Comparison of ENCODE assay signal across 8 mouse cellular contexts in genomic region chr9:62812216-62813049, GRCm38 (mm10). TPM values are rescaled to one million over a fixed set of nuclear protein-coding genes. Genes with fewer than 3 reads are reported as not detected.
A peak's percentile ranks its signal among the peaks of the same experiment; 100 is the strongest.
DNase-seq lines count a peak whose midpoint lies in the region; ATAC-seq and TF ChIP-seq lines count a peak whose summit lies in the region.

No protein-coding gene starts in this region.

- 11% methylated on average over 14 of the region's 14 CpGs for WGBS in heart, embryonic 10.5 days
- 15% methylated on average over 14 of the region's 14 CpGs for WGBS in embryonic facial prominence, embryonic 15.5 days
- 22% methylated on average over 14 of the region's 14 CpGs for WGBS in limb, embryonic 15.5 days
- 16% methylated on average over 14 of the region's 14 CpGs for WGBS in stomach, embryonic 15.5 days

- DNase-seq in heart, embryonic 10.5 days (ENCODE audit: low spot score), result no peak
- DNase-seq in heart, adult 11 months, result no peak
- DNase-seq in CH12.LX (ENCODE audit: extremely low read depth), result peak; percentile 48
- no peak for DNase-seq in left cerebral cortex, adult 9 months (ENCODE audit: low spot score in 2 of 2)
- DNase-seq in right cerebral cortex, adult 18-20 months, result no peak

- no peak for ATAC-seq in embryonic facial prominence, embryonic 15.5 days (ENCODE audit: insufficient number of reproducible peaks, low FRiP score, low TSS enrichment, low read depth)
- ATAC-seq in limb, embryonic 15.5 days (ENCODE audit: insufficient number of reproducible peaks, low FRiP score, low TSS enrichment, low read depth), result no peak
- no peak for ATAC-seq in stomach, embryonic 15.5 days (ENCODE audit: insufficient read depth, low FRiP score, low read depth)

- no peak for TF ChIP-seq EP300 in CH12.LX (IDR thresholded peaks at IDR 0.05; ENCODE audit: low read length)

- H3K27ac ChIP-seq in heart, embryonic 10.5 days, result peak overlapping the region; percentile 97
- H3K27ac ChIP-seq in CH12.LX (ENCODE audit: insufficient read depth, low read depth), result peak overlapping the region; percentile 59
- peak overlapping the region; percentile 98 for H3K27ac ChIP-seq in embryonic facial prominence, embryonic 15.5 days (replicated peaks)
- H3K27ac ChIP-seq in limb, embryonic 15.5 days, result peak overlapping the region; percentile 98
- peak overlapping the region; percentile 97 for H3K27ac ChIP-seq in stomach, embryonic 15.5 days

- dilution Hi-C loops in CH12.LX (cut with MboI; ENCODE audit: extremely low pct_ligation_motif_present, extremely low pct_unique_long_range_greater_than_20kb, low sequenced_read_pairs), result no loop called here

- H3K4me3 ChIP-seq in heart, embryonic 10.5 days, result peak overlapping the region; percentile 99
- H3K4me3 ChIP-seq in CH12.LX (replicated peaks in 1 of 3; ENCODE audit: low read depth in 2 of 3, low read length in 2 of 3, poor library complexity in 1 of 3), result peak overlapping the region; percentile 96 to 100 (median 99)
- peak overlapping the region; percentile 100 for H3K4me3 ChIP-seq in embryonic facial prominence, embryonic 15.5 days (replicated peaks)
- H3K4me3 ChIP-seq in limb, embryonic 15.5 days, result peak overlapping the region; percentile 100
- H3K4me3 ChIP-seq in stomach, embryonic 15.5 days (replicated peaks), result peak overlapping the region; percentile 94

- H3K36me3 ChIP-seq in heart, embryonic 10.5 days, result no peaks in the 10 kb centered on the region
- peaks cover 0 to 7% of the 10 kb centered on the region in 2 experiments for H3K36me3 ChIP-seq in CH12.LX (replicated peaks in 1 of 2; ENCODE audit: control insufficient read depth in 1 of 2, insufficient read depth in 1 of 2, low read length in 1 of 2)
- no peaks in the 10 kb centered on the region for H3K36me3 ChIP-seq in embryonic facial prominence, embryonic 15.5 days
- no peaks in the 10 kb centered on the region for H3K36me3 ChIP-seq in limb, embryonic 15.5 days
- H3K36me3 ChIP-seq in stomach, embryonic 15.5 days, result no peaks in the 10 kb centered on the region

- peaks cover 39% of the 10 kb centered on the region for H3K79me2 ChIP-seq in CH12.LX (replicated peaks; ENCODE audit: control insufficient read depth, extremely low read depth, insufficient read depth, poor library complexity, severe bottlenecking)

- no peaks in the 10 kb centered on the region for H3K9me3 ChIP-seq in heart, embryonic 10.5 days
- H3K9me3 ChIP-seq in CH12.LX (replicated peaks; ENCODE audit: low read length), result no peaks in the 10 kb centered on the region
- no peaks in the 10 kb centered on the region for H3K9me3 ChIP-seq in embryonic facial prominence, embryonic 15.5 days (replicated peaks)
- H3K9me3 ChIP-seq in limb, embryonic 15.5 days, result no peaks in the 10 kb centered on the region
- H3K9me3 ChIP-seq in stomach, embryonic 15.5 days, result no peaks in the 10 kb centered on the region

- peak overlapping the region; percentile 57 for H3K4me2 ChIP-seq in CH12.LX (ENCODE audit: insufficient read depth, low read depth, poor library complexity, severe bottlenecking)
- H3K4me2 ChIP-seq in embryonic facial prominence, embryonic 15.5 days (replicated peaks), result peak overlapping the region; percentile 86
- H3K4me2 ChIP-seq in limb, embryonic 15.5 days, result peak overlapping the region; percentile 86
- H3K4me2 ChIP-seq in stomach, embryonic 15.5 days, result peak overlapping the region; percentile 87

- H3K4me1 ChIP-seq in heart, embryonic 10.5 days, result peaks cover 40% of the 10 kb centered on the region
- peaks cover 20 to 64% of the 10 kb centered on the region in 2 experiments for H3K4me1 ChIP-seq in CH12.LX (ENCODE audit: control insufficient read depth in 1 of 2, insufficient read depth in 2 of 2)
- peaks cover 37% of the 10 kb centered on the region for H3K4me1 ChIP-seq in embryonic facial prominence, embryonic 15.5 days
- peaks cover 19% of the 10 kb centered on the region for H3K4me1 ChIP-seq in limb, embryonic 15.5 days
- peaks cover 24% of the 10 kb centered on the region for H3K4me1 ChIP-seq in stomach, embryonic 15.5 days

- TF ChIP-seq POLR2A in CH12.LX (IDR thresholded peaks at IDR 0.05; ENCODE audit: low read depth, low read length), result no peak

- peak overlapping the region; percentile 51 for H3K9ac ChIP-seq in CH12.LX (ENCODE audit: insufficient read depth, low read depth)
- H3K9ac ChIP-seq in embryonic facial prominence, embryonic 15.5 days, result peak overlapping the region; percentile 93
- peak overlapping the region; percentile 53 for H3K9ac ChIP-seq in limb, embryonic 15.5 days
- peak overlapping the region; percentile 41; the same call in 1 of the 2 replicates for H3K9ac ChIP-seq in stomach, embryonic 15.5 days

- no peak for TF ChIP-seq CTCF in CH12.LX (conservative IDR thresholded peaks at IDR 0.05 in 1 of 2, IDR thresholded peaks at IDR 0.05 in 1 of 2; ENCODE audit: low read depth in 2 of 2, low read length in 2 of 2)

- TF ChIP-seq RAD21 in CH12.LX (IDR thresholded peaks at IDR 0.05; ENCODE audit: low read depth, low read length), result no peak

- in situ Hi-C loops in CH12.LX (cut with MboI; ENCODE audit: low pct_ligation_motif_present, low pct_unique_long_range_greater_than_20kb, low sequenced_read_pairs), result loop anchor here (25.0 kb wide), 1 partner anchor 575 kb away; the partner anchor contains the start of genes 2300009A05Rik and Map2k5

- H3K27me3 ChIP-seq in heart, embryonic 10.5 days (ENCODE audit: insufficient read depth, poor library complexity, severe bottlenecking), result no peaks in the 10 kb centered on the region
- no peaks in the 10 kb centered on the region for H3K27me3 ChIP-seq in CH12.LX (replicated peaks)
- H3K27me3 ChIP-seq in embryonic facial prominence, embryonic 15.5 days, result no peaks in the 10 kb centered on the region
- no peaks in the 10 kb centered on the region for H3K27me3 ChIP-seq in limb, embryonic 15.5 days
- H3K27me3 ChIP-seq in stomach, embryonic 15.5 days (replicated peaks), result no peaks in the 10 kb centered on the region

TF ChIP-seq in CH12.LX, 34 proteins besides CTCF, POLR2A, EP300 and RAD21:
- 0 out of 2 replicates have a peak, but pooled peaks have one; percentile 17 for TF ChIP-seq SIN3A (IDR thresholded peaks at IDR 0.05; ENCODE audit: low read length)
- peak; percentile 83 for TF ChIP-seq ZNF384 (IDR thresholded peaks at IDR 0.05; ENCODE audit: low read depth, low read length)
- TF ChIP-seq MEF2A (IDR thresholded peaks at IDR 0.05; ENCODE audit: borderline replicate concordance, low read depth, low read length), result peak; percentile 16; the same call in 1 of the 2 replicates
- no peak for TF ChIP-seq IRF4 (IDR thresholded peaks at IDR 0.05; ENCODE audit: low read depth, low read length)
- TF ChIP-seq BHLHE40 (IDR thresholded peaks at IDR 0.05; ENCODE audit: low read depth, low read length), result peak; percentile 48; the same call in 1 of the 2 replicates
- no peak for TF ChIP-seq JUND (conservative IDR thresholded peaks at IDR 0.05; ENCODE audit: low read depth, low read length)
- peak; percentile 59; the same call in 1 of the 2 replicates for TF ChIP-seq ETS1 (conservative IDR thresholded peaks at IDR 0.05; ENCODE audit: low read depth, low read length)
- TF ChIP-seq USF1 (IDR thresholded peaks at IDR 0.05; ENCODE audit: low read depth, low read length), result 0 out of 2 replicates have a peak, but pooled peaks have one; percentile 11

RNA-seq across cellular contexts. Expression of gene Fem1b, which starts 0.7 kb away (rescaled TPM):
- polyA plus RNA-seq in heart, embryonic 10.5 days (2016; fragmentation: Nextera tagmentation; extraction: Ambion mirVana), result 21.1 and 21.2 TPM in 2 replicates
- total RNA-seq in CH12.LX (2012; rRNA removed) (34.6 and 35.6 TPM in 2 replicates), CH12.LX (2014; rRNA removed) (30.0 and 30.1 TPM in 2 replicates)
- polyA plus RNA-seq in CH12.LX (2012; ENCODE audit: insufficient read length, low read depth), result 26.6 and 26.8 TPM in 2 replicates
- polyA plus RNA-seq in embryonic facial prominence, embryonic 15.5 days (2015; fragmentation: Nextera tagmentation; extraction: Ambion mirVana), result 17.7 and 18.1 TPM in 2 replicates
- polyA plus RNA-seq in limb, embryonic 15.5 days (2015; fragmentation: Nextera tagmentation; extraction: Ambion mirVana), result 15.1 and 18.2 TPM in 2 replicates
- polyA plus RNA-seq in stomach, embryonic 15.5 days (2015; fragmentation: Nextera tagmentation; extraction: Ambion mirVana), result 17.1 and 18.7 TPM in 2 replicates

RNA-seq across cellular contexts. Expression of gene Cln6, which starts 26.2 kb away (rescaled TPM):
- polyA plus RNA-seq in heart, embryonic 10.5 days (2016; fragmentation: Nextera tagmentation; extraction: Ambion mirVana), result 17.7 and 21.4 TPM in 2 replicates
- 22.6 and 25.3 TPM in 2 replicates for total RNA-seq in CH12.LX (2012; rRNA removed)
- 16.2 and 17.8 TPM in 2 replicates for total RNA-seq in CH12.LX (2014; rRNA removed)
- polyA plus RNA-seq in CH12.LX (2012; ENCODE audit: insufficient read length, low read depth), result 29.4 and 35.1 TPM in 2 replicates
- polyA plus RNA-seq in embryonic facial prominence, embryonic 15.5 days (2015; fragmentation: Nextera tagmentation; extraction: Ambion mirVana), result 25.1 and 27.1 TPM in 2 replicates
- 24.6 and 24.8 TPM in 2 replicates for polyA plus RNA-seq in limb, embryonic 15.5 days (2015; fragmentation: Nextera tagmentation; extraction: Ambion mirVana)
- polyA plus RNA-seq in stomach, embryonic 15.5 days (2015; fragmentation: Nextera tagmentation; extraction: Ambion mirVana), result 22.3 and 24.3 TPM in 2 replicates

RNA-seq across cellular contexts. Expression of gene Calml4, which starts 45.4 kb away (rescaled TPM):
- polyA plus RNA-seq in heart, embryonic 10.5 days (2016; fragmentation: Nextera tagmentation; extraction: Ambion mirVana), result 0.31 and 0.94 TPM in 2 replicates
- total RNA-seq in CH12.LX (2012; rRNA removed) (not detected in 2 replicates), CH12.LX (2014; rRNA removed) (not detected in 2 replicates)
- polyA plus RNA-seq in CH12.LX (2012; ENCODE audit: insufficient read length, low read depth), result not detected in 2 replicates
- polyA plus RNA-seq in embryonic facial prominence, embryonic 15.5 days (2015; fragmentation: Nextera tagmentation; extraction: Ambion mirVana), result 13.3 and 16.6 TPM in 2 replicates
- 16.2 and 19.4 TPM in 2 replicates for polyA plus RNA-seq in limb, embryonic 15.5 days (2015; fragmentation: Nextera tagmentation; extraction: Ambion mirVana)
- polyA plus RNA-seq in stomach, embryonic 15.5 days (2015; fragmentation: Nextera tagmentation; extraction: Ambion mirVana), result 55.5 and 58.4 TPM in 2 replicates

Comparison
In these comparisons a context has a peak if more than half of its experiments do, and no peak if none do; other contexts are left out.
1. H3K9ac ChIP-seq: peak in every context shown above with its lines; median percentile 93 in embryonic facial prominence, embryonic 15.5 days; 53 in limb, embryonic 15.5 days; 51 in CH12.LX; 41 in stomach, embryonic 15.5 days.